Mouse (Mus musculus) thymus, postnatal 36 days (tissue): ENCODE results near the gene Kif3b.
"Not testable (repeated sequence)": the region's sequence is repeated elsewhere in the genome, so short reads cannot be mapped to it uniquely, and the experiment has no call there.

Experiments
- DNase-seq, 2 experiments: peaks; one replicate each; pipeline ENCODE4 v3.0.0; 2022; ENCODE audit warnings: mixed read lengths in 2 of 2

Kif3b gene

DNA sequence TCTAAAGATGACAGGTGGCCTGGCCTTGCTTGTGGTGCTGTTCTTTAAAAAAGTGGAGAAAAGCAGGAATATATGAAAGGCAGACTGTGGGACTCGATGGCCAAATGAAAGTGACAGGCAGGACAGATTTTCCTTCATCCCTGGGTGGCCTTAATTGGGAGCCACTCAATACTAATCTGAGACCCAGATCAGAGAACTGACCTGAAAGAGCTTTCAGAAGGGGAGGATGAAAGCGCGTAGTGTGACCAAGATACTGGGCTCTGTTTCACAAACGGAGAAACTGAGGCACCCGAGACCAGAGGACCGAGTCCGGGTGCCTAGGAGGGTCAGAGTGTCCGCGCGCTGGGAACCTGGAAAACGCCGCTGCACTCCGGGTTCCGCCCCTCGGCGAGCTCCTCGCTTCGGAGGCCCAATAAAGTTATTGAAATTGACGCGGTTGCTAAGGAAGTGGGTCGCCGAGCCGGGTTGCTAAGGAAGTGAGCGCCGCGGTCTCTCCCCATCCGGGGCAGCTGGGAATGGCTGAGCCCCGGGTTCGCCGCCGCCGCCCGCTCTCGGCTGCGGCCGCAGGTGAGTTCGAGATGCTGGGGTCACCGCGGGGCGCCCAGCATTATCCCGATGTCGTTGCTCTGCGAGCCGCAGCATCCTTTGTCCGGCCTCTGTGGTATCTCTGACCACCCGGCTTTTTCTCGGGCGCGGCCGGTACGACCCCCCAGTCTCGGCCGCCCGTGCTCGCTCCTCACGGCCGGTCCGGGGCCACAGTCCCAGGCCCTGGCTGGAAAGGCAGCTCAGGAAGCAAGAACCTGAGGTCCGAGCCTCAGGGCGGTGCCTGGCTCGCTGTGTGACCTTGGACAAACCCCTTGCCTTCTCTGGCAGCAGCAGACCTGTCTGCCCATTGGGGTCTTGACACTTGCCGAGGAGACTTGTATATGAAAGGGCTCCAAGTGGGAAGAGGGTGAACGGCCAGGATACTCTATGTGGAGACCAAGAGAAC, at the start of gene Kif3b:
TSS of gene Kif3b (plus strand) at position 476 of the 991 bp plus-strand sequence.
- DNase-seq: peak; percentile 87 to 91

DNA sequence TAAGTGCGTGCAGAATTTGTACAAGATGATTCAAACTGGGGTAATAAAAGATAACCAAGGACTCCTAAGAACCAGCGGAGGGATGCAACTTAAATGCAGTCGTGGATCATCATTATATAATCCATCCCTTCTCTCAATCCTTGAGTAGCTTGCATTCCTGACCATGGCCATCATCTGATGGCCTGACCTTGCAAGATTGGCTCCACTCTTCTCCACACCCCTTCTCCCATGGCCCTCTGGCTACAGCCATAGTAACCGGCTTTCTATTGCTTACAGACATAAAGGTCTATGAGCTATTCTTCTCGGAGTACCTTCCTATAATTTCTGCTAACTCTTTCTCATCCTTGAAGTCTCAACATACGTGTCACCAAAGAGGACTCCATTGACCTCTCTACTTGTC, 49.1 kb upstream of the Kif3b start:
- DNase-seq: no peak

GRCm38 (mm10) chr2:153249751-153250150, 41.5 kb upstream of the Kif3b start:
- DNase-seq: no peak

DNA sequence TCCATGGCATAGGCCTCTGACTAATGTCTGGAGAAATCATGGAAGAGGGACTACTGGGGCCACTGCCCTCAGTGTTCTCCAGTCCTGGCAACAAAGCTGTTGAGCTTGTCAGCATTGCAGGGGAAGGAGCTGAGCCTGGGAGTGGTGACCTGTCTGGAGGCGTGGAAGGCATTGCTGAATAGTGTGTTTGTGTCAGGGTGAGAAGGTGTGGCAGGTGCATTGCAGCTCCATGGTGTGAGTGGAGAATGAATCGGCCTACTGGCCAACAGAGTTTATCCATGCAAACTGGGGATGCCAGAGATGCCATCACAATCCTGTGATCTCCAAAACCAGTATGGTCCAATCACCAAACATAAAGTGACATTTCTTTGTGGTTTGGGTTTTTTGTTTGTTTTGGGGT, 34.6 kb upstream of the Kif3b start:
- DNase-seq: no peak

GRCm38 (mm10) chr2:153259030-153259863, 32.0 kb upstream of the Kif3b start:
- DNase-seq: peak in 1 of 2 experiments; percentile 45

GRCm38 (mm10) chr2:153259864-153260674, 31.1 kb upstream of the Kif3b start:
- peak; percentile 31 to 39 for DNase-seq

- peak; percentile 62 to 78 for DNase-seq
These were observed 28.2 kb upstream of the Kif3b start for GRCm38 (mm10) chr2:153263053-153263452.

GRCm38 (mm10) chr2:153267331-153267730, 23.9 kb upstream of the Kif3b start:
- no peak for DNase-seq

- not testable (repeated sequence) for DNase-seq
These were observed 20.8 kb upstream of the Kif3b start for GRCm38 (mm10) chr2:153270231-153270915.

GRCm38 (mm10) chr2:153274200-153274918, 16.9 kb upstream of the Kif3b start:
- DNase-seq: peak in 1 of 2 experiments; percentile 45

DNA sequence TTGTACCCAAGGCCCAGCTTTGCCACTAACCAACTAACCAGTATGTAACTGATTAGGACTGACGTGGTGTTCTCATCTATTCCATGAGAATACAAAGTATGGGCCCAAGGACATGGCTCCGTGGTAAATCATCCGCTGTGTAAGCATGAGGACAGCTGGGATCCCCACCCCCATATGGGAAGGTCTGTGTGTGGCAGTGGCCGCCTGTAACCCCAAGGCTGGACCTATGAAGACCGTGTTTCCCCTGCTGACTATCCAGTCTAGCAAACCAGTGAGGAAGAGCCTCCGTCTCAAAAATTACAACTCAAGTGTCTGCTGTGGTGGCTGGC, 16.3 kb upstream of the Kif3b start:
- no peak for DNase-seq

- DNase-seq: not testable (repeated sequence)
These were observed 15.6 kb upstream of the Kif3b start for GRCm38 (mm10) chr2:153275577-153275976.

DNA sequence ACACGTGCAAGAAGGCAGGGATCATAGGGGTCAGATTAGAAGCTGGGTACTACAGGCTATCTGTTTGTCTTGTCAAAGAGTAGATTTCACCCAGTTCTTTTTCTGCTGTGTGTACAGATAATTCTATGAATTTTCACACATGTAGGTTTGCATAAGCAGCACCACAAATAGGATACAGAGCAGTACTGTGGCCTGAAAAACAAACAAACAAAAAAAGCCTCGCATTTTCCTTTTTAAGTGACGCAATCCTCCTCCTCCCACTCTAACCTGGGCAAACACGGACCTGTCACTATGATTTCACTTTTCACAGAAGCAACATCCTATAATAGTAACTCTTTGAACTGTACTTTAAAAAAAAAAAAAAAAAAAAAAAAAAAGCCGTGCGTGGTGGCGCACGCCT, 14.8 kb upstream of the Kif3b start:
- DNase-seq: no peak

GRCm38 (mm10) chr2:153276846-153277245, 14.4 kb upstream of the Kif3b start:
- not testable (repeated sequence) for DNase-seq

DNA sequence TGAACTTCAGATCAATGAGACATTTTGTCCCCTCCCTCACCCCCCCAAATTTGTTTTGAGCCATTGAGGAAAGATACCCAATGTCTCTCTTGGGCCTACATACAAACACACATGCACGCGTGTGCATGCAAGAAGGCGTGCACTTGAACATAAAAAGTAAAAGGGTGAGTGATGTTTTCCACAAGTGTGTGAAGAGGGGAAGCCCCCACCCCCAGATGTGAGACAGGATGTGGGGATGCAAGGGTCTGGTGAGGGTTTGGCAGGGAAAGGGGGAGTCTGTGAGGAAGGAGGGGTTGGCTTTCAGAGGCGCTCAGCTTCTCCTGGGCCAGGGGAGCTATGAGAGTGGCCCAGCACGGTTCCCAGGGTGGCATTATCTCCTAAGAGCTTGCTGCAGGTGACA, 12.9 kb upstream of the Kif3b start:
- peak; percentile 69 to 78 for DNase-seq

- DNase-seq: no peak
These were observed 7.3 kb upstream of the Kif3b start for GRCm38 (mm10) chr2:153283919-153284318.

GRCm38 (mm10) chr2:153286524-153286923, 4.7 kb upstream of the Kif3b start:
- no peak for DNase-seq

- DNase-seq: no peak
These were observed 3.4 kb upstream of the Kif3b start for GRCm38 (mm10) chr2:153287835-153288234.

GRCm38 (mm10) chr2:153292305-153292861, 1.2 kb downstream of the Kif3b start:
- peak in 1 of 2 experiments; percentile 38 for DNase-seq

DNA sequence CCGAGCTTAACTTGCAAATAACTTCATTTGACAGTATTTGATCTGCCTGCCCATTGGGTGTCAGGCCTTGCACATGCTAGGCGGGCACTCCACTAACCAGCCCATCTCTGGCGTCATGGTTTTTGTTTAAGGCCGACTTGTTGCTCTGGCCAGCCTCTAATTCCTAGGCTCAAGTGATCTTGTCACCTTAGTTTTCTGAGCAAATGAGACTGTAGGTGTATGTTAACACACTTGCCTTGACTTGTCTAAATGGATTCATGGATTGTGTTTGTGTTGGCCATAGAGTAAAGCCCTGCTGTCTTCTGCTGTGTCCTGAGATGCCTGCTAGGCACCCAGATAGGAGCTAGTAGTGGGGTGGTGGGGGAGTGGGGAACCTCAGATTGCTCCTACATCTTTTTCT, 4.0 kb downstream of the Kif3b start:
- no peak for DNase-seq

- no peak for DNase-seq
These were observed 6.6 kb downstream of the Kif3b start for GRCm38 (mm10) chr2:153297771-153298170.
